Mouse (Mus musculus): Measurements from ENCODE around the gene Gtf3a. TPM values are rescaled to one million over a fixed set of nuclear protein-coding genes. Genes with fewer than 3 reads are reported as not detected.
"Not testable (repeated sequence)": the region's sequence is repeated elsewhere in the genome, so short reads cannot be mapped to it uniquely, and the experiment has no call there.

Gene Gtf3a
- polyA plus RNA-seq, 1 experiment from 2014 or later: 79.2 TPM

DNA sequence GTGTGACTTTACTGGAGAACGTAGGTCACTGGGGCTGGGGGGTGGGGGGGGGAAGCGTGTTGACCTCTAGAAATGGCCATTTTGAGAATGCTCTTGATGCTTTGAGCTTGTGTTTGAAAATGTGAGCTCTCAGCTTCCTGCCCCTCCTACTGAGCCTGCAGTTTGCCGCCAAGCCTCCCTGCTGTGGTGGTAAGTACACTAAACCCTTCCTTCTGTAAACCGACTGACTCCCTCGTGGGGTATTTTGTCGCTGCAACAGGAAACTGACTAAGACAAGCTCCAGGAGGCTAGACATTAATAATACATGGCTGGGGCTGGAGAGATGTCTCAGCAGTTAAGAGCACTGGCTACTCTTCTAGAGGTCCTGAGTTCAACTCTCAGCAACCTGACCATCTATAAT, 31.7 kb upstream of the Gtf3a start:
- Histone ChIP-seq H3K4me2 (no peak overlapping the region), H3K27ac (replicated peaks) (no peak overlapping the region), H3K9ac (no peak overlapping the region), H3K4me3 (no peak overlapping the region), H3K4me1 (peaks cover 14% of the 10 kb centered on the region), H3K9me3 (no peaks in the 10 kb centered on the region), H3K27me3 (replicated peaks) (peaks cover 27% of the 10 kb centered on the region; the same call in 1 of the 2 replicates), H3K36me3 (no peaks in the 10 kb centered on the region)
- WGBS: 26% methylated on average over 6 of the region's 6 CpGs
- ATAC-seq (ENCODE audit: extremely low read depth, insufficient number of reproducible peaks, low FRiP score, low TSS enrichment): no peak

DNA sequence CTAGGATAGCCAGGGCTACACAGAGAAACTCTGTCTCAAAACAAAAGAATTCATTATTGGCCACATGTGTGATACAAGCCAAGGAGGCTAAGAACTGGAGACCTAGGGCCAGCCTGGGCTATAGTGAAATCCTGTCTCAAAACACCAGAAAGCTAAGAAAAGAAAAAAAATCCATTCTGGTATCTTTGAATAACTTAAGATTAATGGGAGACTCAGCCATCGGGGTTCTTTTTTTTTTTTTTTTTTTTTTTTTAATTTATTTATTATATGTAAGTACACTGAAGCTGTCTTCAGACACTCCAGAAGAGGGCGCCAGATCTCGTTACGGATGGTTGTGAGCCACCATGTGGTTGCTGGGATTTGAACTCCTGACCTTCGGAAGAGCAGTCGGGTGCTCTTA, 31.1 kb upstream of the Gtf3a start:
- Histone ChIP-seq H3K27me3 (replicated peaks) (peaks cover 27% of the 10 kb centered on the region; the same call in 1 of the 2 replicates), H3K4me1 (peaks cover 14% of the 10 kb centered on the region)
- H3K4me3 ChIP-seq; H3K4me2 ChIP-seq; H3K27ac ChIP-seq (replicated peaks); H3K9me3 ChIP-seq; ATAC-seq (ENCODE audit: extremely low read depth, insufficient number of reproducible peaks, low FRiP score, low TSS enrichment); H3K9ac ChIP-seq; H3K36me3 ChIP-seq: not testable (repeated sequence)
- 76% methylated on average over 6 of the region's 6 CpGs for WGBS

DNA sequence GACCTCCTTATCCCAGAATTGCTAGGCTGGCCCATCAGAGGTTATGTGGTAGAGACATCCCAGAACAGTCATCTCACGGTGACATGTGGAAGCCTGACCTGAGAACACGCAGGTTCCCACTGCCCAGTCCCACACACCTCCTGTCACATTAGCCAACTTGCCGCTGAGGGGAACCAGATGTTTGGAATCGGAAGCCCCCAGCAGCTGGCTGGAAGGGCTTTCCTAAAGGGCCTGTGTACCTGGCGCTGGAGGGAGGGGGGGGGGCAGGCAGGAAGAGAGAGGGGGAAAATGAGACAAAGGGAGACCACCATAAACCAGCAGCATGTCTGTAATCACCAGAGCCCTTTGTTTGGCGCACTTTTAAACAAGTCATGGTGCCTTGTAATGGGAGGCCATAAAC, 28.6 kb upstream of the Gtf3a start:
- H3K4me3 ChIP-seq: peak overlapping the region; percentile 42
- no peaks in the 10 kb centered on the region for H3K36me3 ChIP-seq
- H3K27ac ChIP-seq (replicated peaks): no peak overlapping the region
- H3K4me1 ChIP-seq: peaks cover 14% of the 10 kb centered on the region
- peaks cover 14% of the 10 kb centered on the region; the same call in 1 of the 2 replicates for H3K27me3 ChIP-seq (replicated peaks)
- H3K9ac ChIP-seq: peak overlapping the region; percentile 69
- WGBS: 9% methylated on average over 6 of the region's 6 CpGs
- no peak for ATAC-seq (ENCODE audit: extremely low read depth, insufficient number of reproducible peaks, low FRiP score, low TSS enrichment)
- H3K4me2 ChIP-seq: peak overlapping the region; percentile 73
- H3K9me3 ChIP-seq: no peaks in the 10 kb centered on the region

DNA sequence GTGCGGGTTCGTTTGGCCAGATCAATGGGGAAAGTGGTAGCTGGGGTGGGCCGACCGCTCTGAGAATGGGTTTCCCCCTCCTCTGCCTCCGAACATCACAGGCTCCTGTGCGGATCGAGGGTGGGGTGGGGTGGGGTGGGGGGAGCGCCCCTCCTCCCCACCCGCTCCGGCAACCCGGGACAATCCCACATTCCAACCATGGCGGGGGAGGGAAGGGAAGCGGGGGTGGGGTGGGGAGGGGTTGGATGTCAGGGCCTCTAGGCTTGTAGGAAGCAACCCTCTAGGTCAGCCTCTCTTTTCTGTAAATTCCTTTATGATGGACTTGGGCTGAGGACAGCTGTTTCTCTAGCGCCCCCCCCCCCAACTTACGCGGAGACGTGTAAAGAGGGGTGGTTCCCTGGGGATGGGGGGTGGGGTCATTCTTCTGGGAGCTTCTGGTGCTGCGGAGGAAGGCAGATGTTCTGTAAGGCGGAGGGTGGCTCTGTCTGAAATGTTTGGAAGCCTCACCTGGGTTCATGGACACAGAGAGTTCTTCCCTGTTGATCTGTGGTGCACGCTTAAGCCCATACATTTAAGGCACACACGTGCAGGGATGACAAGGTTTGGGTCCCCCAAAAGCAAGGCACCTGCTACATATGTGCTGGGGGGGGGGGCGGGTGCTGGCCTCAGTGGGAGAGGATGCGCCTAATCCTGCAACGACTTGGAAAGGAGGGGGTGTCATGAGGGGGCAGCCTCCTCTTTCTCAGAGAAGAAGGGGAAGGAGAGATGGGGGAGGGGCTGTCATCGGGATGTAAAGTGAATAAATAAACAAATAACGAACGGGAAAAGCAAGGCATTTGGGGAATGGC, 27.9 kb upstream of the Gtf3a start:
- no peaks in the 10 kb centered on the region for H3K36me3 ChIP-seq
- H3K27ac ChIP-seq (replicated peaks): no peak overlapping the region
- peak overlapping the region; percentile 69 for H3K9ac ChIP-seq
- peaks cover 12% of the 10 kb centered on the region; the same call in 1 of the 2 replicates for H3K27me3 ChIP-seq (replicated peaks)
- H3K4me3 ChIP-seq: peak overlapping the region; percentile 42
- peak overlapping the region; percentile 73 for H3K4me2 ChIP-seq
- no peaks in the 10 kb centered on the region for H3K9me3 ChIP-seq
- 4% methylated on average over 27 of the region's 27 CpGs for WGBS
- ATAC-seq (ENCODE audit: extremely low read depth, insufficient number of reproducible peaks, low FRiP score, low TSS enrichment): no peak
- H3K4me1 ChIP-seq: peaks cover 14% of the 10 kb centered on the region

DNA sequence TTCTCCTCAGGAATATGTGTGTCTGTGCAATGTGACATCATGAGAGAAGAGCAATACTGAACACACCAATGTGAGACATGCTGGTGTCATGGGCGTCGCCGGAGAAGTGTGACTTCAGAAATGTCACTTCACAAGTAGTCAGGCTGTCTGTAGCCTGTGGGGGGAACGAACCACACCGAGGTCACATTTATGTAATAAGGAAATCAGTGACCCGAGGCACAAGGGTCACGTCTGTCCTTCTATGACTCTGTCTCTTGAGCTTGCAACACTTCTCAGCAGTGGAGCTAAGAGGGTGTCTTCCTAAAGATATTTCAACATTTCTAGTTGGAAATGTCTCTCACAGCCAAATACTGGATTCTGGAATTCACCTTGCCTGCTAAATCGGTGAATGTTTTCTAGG, 27.2 kb upstream of the Gtf3a start:
- Histone ChIP-seq H3K4me3 (0 out of 2 replicates have a peak overlapping the region, but pooled peaks have one; percentile 42), H3K27me3 (replicated peaks) (peaks cover 6% of the 10 kb centered on the region; the same call in 1 of the 2 replicates), H3K27ac (replicated peaks) (no peak overlapping the region), H3K9ac (no peak overlapping the region), H3K4me2 (peak overlapping the region; percentile 73), H3K36me3 (no peaks in the 10 kb centered on the region), H3K9me3 (no peaks in the 10 kb centered on the region), H3K4me1 (peaks cover 14% of the 10 kb centered on the region)
- WGBS: 49% methylated on average over 8 of the region's 8 CpGs
- no peak for ATAC-seq (ENCODE audit: extremely low read depth, insufficient number of reproducible peaks, low FRiP score, low TSS enrichment)

DNA sequence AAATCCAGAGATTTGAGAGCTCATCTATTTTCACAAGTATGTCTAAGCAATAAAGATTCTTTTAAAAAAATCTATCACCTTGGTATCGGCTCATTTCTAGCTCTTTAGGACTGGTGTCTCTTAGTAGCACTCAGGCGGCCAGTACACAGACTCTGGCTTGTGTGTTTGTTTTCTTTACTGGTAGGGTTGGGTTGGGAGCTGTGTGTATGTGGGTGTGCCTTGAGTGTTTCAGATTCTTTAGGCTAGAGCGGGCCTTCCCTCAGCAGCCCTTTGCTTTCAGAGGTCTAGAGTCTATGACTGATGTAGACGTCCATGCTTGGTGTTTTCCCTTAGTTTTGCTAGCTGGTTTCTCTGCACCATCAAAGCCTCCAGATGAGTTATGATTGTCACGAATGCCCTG, 24.9 kb upstream of the Gtf3a start:
- H3K4me2 ChIP-seq: no peak overlapping the region
- H3K27me3 ChIP-seq (replicated peaks): no peaks in the 10 kb centered on the region
- no peaks in the 10 kb centered on the region for H3K36me3 ChIP-seq
- no peak overlapping the region for H3K9ac ChIP-seq
- no peak overlapping the region for H3K27ac ChIP-seq (replicated peaks)
- peaks cover 14% of the 10 kb centered on the region for H3K4me1 ChIP-seq
- H3K4me3 ChIP-seq: no peak overlapping the region
- no peak for ATAC-seq (ENCODE audit: extremely low read depth, insufficient number of reproducible peaks, low FRiP score, low TSS enrichment)
- H3K9me3 ChIP-seq: no peaks in the 10 kb centered on the region
- WGBS: 48% methylated on average over 5 of the region's 5 CpGs

DNA sequence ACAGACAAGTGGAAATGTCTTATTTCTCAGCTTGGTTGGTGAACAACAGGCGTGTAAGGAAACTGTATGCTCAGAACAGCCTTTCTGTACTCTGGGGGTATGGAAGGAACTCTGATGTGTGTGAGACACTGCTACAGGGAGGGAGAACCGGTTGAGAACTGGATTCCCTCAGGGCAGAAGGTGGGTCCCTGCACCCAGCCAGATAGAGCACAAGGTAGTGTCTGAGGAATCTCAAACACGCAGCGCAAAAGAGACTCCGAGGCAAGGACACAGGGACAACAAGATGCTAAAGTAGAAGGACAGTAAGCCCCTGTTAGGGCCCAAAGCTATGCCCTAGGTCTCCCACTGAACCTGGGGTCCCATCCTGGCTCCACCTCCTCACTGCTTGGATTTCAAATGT, 21.8 kb upstream of the Gtf3a start:
- H3K27ac ChIP-seq (replicated peaks): no peak overlapping the region
- no peak overlapping the region for H3K4me2 ChIP-seq
- H3K9ac ChIP-seq: no peak overlapping the region
- 78% methylated on average over 5 of the region's 5 CpGs for WGBS
- H3K27me3 ChIP-seq (replicated peaks): no peaks in the 10 kb centered on the region
- no peaks in the 10 kb centered on the region for H3K36me3 ChIP-seq
- no peak overlapping the region for H3K4me3 ChIP-seq
- H3K4me1 ChIP-seq: no peaks in the 10 kb centered on the region
- ATAC-seq (ENCODE audit: extremely low read depth, insufficient number of reproducible peaks, low FRiP score, low TSS enrichment): no peak
- no peaks in the 10 kb centered on the region for H3K9me3 ChIP-seq

DNA sequence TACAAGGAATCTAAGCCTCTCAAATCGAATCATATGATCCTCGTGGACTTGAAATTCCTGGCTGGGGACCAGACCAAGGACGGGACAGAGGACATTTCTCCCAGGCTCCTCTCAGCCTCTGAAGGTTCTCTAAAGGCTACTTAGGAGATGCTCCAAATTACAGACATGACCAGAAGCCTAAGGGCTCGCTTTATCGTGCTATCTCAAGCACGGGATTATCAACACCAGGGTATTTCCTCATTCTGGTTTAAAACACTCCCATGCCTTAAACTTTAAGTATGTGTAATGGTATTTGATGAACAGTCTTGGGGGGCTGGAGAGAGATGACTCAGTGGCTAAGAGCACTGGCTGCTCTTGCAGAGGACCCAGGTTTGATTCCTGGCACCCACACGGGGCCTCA, 17.0 kb upstream of the Gtf3a start:
- no peak overlapping the region for H3K27ac ChIP-seq (replicated peaks)
- 76% methylated on average over 7 of the region's 7 CpGs for WGBS
- ATAC-seq (ENCODE audit: extremely low read depth, insufficient number of reproducible peaks, low FRiP score, low TSS enrichment): no peak
- H3K4me2 ChIP-seq: no peak overlapping the region
- H3K27me3 ChIP-seq (replicated peaks): no peaks in the 10 kb centered on the region; the same call in 1 of the 2 replicates
- no peaks in the 10 kb centered on the region for H3K4me1 ChIP-seq
- no peak overlapping the region for H3K4me3 ChIP-seq
- no peak overlapping the region for H3K9ac ChIP-seq
- no peaks in the 10 kb centered on the region for H3K9me3 ChIP-seq
- H3K36me3 ChIP-seq: no peaks in the 10 kb centered on the region

DNA sequence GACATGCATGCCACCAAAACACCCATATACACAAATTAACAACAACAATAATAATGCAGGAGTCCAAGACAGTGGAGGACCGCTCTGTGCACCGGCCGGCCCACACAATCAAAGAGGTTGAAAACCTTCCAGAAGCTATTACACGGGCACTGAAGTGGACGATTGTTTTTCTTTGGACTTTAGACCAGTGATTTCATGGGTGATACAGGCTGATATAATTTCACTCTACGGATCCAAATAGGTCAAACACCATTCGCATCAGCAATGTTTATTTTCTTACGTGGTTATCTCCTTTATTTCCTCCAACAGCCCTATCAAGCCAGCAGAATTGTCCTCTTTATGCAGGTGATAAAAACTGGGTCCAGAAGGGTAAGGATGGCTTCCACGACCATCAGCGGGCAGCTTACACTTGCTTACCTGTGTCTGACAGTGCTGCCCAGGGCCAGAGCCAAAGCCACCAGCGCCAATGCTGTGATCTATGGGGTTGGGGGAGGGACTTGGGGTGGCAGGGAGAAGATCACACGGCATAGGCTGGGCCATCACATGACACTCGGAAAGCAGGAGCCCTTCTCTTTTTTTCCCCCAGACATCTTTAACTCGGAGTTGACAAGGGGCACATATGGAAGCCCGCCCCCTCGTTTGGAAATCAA, 16.4 kb upstream of the Gtf3a start:
- no peak overlapping the region for H3K9ac ChIP-seq
- H3K9me3 ChIP-seq: no peaks in the 10 kb centered on the region
- no peak overlapping the region for H3K27ac ChIP-seq (replicated peaks)
- H3K4me1 ChIP-seq: no peaks in the 10 kb centered on the region
- H3K36me3 ChIP-seq: no peaks in the 10 kb centered on the region
- H3K4me3 ChIP-seq: no peak overlapping the region
- no peak for ATAC-seq (ENCODE audit: extremely low read depth, insufficient number of reproducible peaks, low FRiP score, low TSS enrichment)
- no peak overlapping the region for H3K4me2 ChIP-seq
- H3K27me3 ChIP-seq (replicated peaks): no peaks in the 10 kb centered on the region; the same call in 1 of the 2 replicates
- 64% methylated on average over 16 of the region's 16 CpGs for WGBS

DNA sequence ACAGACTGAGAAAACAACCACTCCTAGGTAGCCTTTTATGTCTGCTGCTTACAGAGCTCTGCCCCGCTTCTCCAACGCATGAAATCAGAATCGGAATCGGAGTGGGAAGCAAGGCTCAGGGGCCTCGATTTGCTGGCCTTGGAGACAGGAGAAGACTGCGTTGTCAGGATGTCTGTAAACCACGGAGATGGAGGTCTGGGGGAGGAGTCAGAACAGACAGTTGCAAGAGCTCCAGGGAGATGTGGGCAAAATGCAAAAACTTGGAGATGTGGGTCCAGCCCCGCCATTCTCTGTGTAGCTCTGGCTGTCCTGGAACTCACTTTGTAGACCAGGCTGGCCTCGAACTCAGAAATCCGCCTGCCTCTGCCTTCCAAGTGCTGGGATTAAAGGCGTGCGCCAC, 15.0 kb upstream of the Gtf3a start:
- Histone ChIP-seq H3K27ac (replicated peaks) (no peak overlapping the region), H3K36me3 (no peaks in the 10 kb centered on the region), H3K4me1 (no peaks in the 10 kb centered on the region), H3K4me3 (no peak overlapping the region), H3K9me3 (no peaks in the 10 kb centered on the region), H3K9ac (no peak overlapping the region), H3K27me3 (replicated peaks) (no peaks in the 10 kb centered on the region; the same call in 1 of the 2 replicates), H3K4me2 (no peak overlapping the region)
- no peak for ATAC-seq (ENCODE audit: extremely low read depth, insufficient number of reproducible peaks, low FRiP score, low TSS enrichment)
- 71% methylated on average over 12 of the region's 12 CpGs for WGBS

DNA sequence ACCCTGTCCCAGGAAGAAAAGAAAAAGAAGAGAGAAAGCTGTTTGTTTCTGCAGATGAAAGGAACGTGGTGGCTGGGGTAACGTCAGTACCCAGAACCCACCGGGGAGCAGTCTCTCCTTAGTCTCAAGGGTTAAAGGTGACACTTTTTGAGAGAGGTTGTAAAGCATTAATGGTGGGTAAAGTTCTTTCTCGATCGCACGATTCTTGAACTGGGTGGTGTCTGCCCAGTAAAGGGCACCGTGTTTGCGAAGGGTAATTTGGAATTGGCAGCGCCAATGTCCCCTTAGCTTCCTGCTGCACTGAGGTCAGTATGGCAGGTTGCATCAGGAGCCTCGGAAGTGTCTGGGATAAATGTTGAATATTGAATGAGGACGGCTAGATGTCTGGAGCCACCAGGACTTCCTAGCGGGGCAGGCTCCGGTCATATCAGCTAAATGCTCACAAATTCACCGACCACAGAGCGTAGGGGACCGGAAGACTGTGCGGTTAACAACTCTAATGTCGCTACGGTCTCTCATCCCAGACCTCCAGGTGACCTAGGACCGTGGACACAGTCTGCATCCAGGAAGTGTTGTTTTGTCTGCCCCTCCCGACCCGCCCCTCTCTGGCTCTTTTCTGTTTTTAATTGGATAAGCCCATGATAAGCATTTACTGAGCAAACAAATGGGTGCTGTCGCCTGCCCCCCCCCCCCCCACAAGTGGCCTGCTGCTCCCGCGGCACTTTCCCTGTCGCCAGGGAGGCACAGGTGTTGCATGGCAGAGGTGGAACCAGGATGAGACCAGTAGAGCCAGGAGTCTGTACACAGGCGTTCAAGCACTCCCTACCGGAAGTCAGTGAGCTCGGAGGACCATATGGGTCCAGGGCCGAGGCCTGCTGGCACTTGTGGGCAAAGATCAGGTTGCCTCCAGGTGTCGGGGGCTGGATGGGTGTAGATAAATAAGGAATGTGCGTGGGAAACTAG, 10.6 kb upstream of the Gtf3a start:
- Histone ChIP-seq H3K4me3 (no peak overlapping the region), H3K27me3 (replicated peaks) (peaks cover 3% of the 10 kb centered on the region; the same call in 1 of the 2 replicates), H3K4me1 (no peaks in the 10 kb centered on the region), H3K9me3 (0 out of 2 replicates have a peak, but pooled peaks cover 3% of the 10 kb centered on the region), H3K9ac (no peak overlapping the region), H3K27ac (replicated peaks) (no peak overlapping the region), H3K36me3 (no peaks in the 10 kb centered on the region), H3K4me2 (no peak overlapping the region)
- no peak for ATAC-seq (ENCODE audit: extremely low read depth, insufficient number of reproducible peaks, low FRiP score, low TSS enrichment)
- WGBS: 75% methylated on average over 32 of the region's 32 CpGs

Data from heart, embryonic 13.5 days (tissue).